Mouse (Mus musculus): ENCODE data around the gene Ier5.

Gene Ier5

DNA sequence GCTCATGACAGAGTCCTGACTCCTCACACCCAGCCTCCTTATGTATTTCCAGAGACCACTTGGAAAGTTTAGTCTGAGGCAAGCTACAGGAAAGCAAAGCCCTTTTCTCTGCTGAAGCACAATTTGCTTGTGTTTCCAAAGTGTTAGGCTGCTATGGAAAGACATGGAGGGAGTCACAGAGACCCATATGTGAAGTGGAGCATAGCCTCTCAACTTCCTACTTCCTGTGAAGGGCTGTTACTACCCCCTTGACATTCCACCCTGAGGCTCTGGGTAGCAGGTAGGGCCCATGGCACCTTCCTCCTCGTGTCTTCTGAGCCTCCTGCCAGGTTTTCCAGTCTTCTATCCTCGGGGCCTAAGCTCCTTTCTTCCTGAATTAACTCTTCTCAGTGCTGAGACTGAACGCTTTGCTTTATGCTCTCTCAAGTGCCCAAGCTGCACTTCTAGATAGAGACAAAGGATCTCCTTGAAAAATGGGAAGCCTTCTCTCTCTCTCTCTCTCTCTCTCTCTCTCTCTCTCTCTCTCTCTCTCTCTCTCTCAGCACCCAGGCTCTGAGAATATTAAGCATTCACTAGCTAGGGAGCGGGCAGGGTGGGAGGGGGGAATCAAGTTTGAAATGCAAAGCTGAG, 47.2 kb downstream of the Ier5 start:
- TF ChIP-seq NANOG (IDR thresholded peaks at IDR 0.05; ENCODE audit: borderline replicate concordance, low read length), result no peak
- TF ChIP-seq POU5F1 (IDR thresholded peaks at IDR 0.05; ENCODE audit: borderline replicate concordance, low read length), result no peak
- no peak for TF ChIP-seq CTCF (conservative IDR thresholded peaks at IDR 0.05; ENCODE audit: low read length)
- Histone ChIP-seq H3K27me3 (ENCODE audit: insufficient read depth, low read length) (0 out of 2 replicates have a peak, but pooled peaks cover 7% of the 10 kb centered on the region), H3K9me3 (ENCODE audit: low read length) (peaks cover 3% of the 10 kb centered on the region; the same call in 1 of the 2 replicates), H3K36me3 (ENCODE audit: insufficient read depth, low read length) (no peaks in the 10 kb centered on the region), H3K4me1 (replicated peaks; ENCODE audit: low read depth, low read length) (peaks cover 70% of the 10 kb centered on the region), H3K4me3 (replicated peaks; ENCODE audit: low read length) (no peak overlapping the region)

- peaks cover 3% of the 10 kb centered on the region; the same call in 1 of the 2 replicates for H3K9me3 ChIP-seq (ENCODE audit: low read length)
- TF ChIP-seq NANOG (IDR thresholded peaks at IDR 0.05; ENCODE audit: borderline replicate concordance, low read length), result no peak
- no peak for TF ChIP-seq CTCF (conservative IDR thresholded peaks at IDR 0.05; ENCODE audit: low read length)
- no peak for TF ChIP-seq POU5F1 (IDR thresholded peaks at IDR 0.05; ENCODE audit: borderline replicate concordance, low read length)
- H3K36me3 ChIP-seq (ENCODE audit: insufficient read depth, low read length), result no peaks in the 10 kb centered on the region
Measured at GRCm38 (mm10) chr1:155051701-155052127, 47.7 kb downstream of the Ier5 start.

GRCm38 (mm10) chr1:155050897-155051592, 48.4 kb downstream of the Ier5 start:
- peaks cover 58% of the 10 kb centered on the region for H3K4me1 ChIP-seq (replicated peaks; ENCODE audit: low read depth, low read length)
- H3K9me3 ChIP-seq (ENCODE audit: low read length), result peaks cover 3% of the 10 kb centered on the region; the same call in 1 of the 2 replicates
- H3K36me3 ChIP-seq (ENCODE audit: insufficient read depth, low read length), result no peaks in the 10 kb centered on the region
- TF ChIP-seq CTCF (conservative IDR thresholded peaks at IDR 0.05; ENCODE audit: low read length) (no peak), POU5F1 (IDR thresholded peaks at IDR 0.05; ENCODE audit: borderline replicate concordance, low read length) (no peak), NANOG (IDR thresholded peaks at IDR 0.05; ENCODE audit: borderline replicate concordance, low read length) (no peak)
- 0 out of 2 replicates have a peak, but pooled peaks cover 6% of the 10 kb centered on the region for H3K27me3 ChIP-seq (ENCODE audit: insufficient read depth, low read length)
- H3K4me3 ChIP-seq (replicated peaks; ENCODE audit: low read length), result no peak overlapping the region

More at GRCm38 (mm10) chr1:155051701-155052127, 47.7 kb downstream of the Ier5 start:
- Histone ChIP-seq H3K27me3 (ENCODE audit: insufficient read depth, low read length) (0 out of 2 replicates have a peak, but pooled peaks cover 6% of the 10 kb centered on the region), H3K4me3 (replicated peaks; ENCODE audit: low read length) (no peak overlapping the region), H3K4me1 (replicated peaks; ENCODE audit: low read depth, low read length) (peaks cover 64% of the 10 kb centered on the region)

- TF ChIP-seq POU5F1 (IDR thresholded peaks at IDR 0.05; ENCODE audit: borderline replicate concordance, low read length) (no peak), CTCF (conservative IDR thresholded peaks at IDR 0.05; ENCODE audit: low read length) (no peak), NANOG (IDR thresholded peaks at IDR 0.05; ENCODE audit: borderline replicate concordance, low read length) (no peak)
- Histone ChIP-seq H3K27me3 (ENCODE audit: insufficient read depth, low read length) (0 out of 2 replicates have a peak, but pooled peaks cover 6% of the 10 kb centered on the region), H3K4me3 (replicated peaks; ENCODE audit: low read length) (no peak overlapping the region), H3K36me3 (ENCODE audit: insufficient read depth, low read length) (no peaks in the 10 kb centered on the region), H3K9me3 (ENCODE audit: low read length) (peaks cover 3% of the 10 kb centered on the region; the same call in 1 of the 2 replicates), H3K4me1 (replicated peaks; ENCODE audit: low read depth, low read length) (peaks cover 49% of the 10 kb centered on the region)
Measured at GRCm38 (mm10) chr1:155050174-155050573, 49.3 kb downstream of the Ier5 start.

- 0 out of 2 replicates have a peak, but pooled peaks cover 6% of the 10 kb centered on the region for H3K27me3 ChIP-seq (ENCODE audit: insufficient read depth, low read length)
- peaks cover under 1% of the 10 kb centered on the region; the same call in 1 of the 2 replicates for H3K9me3 ChIP-seq (ENCODE audit: low read length)
- no peak overlapping the region for H3K4me3 ChIP-seq (replicated peaks; ENCODE audit: low read length)
- no peaks in the 10 kb centered on the region for H3K36me3 ChIP-seq (ENCODE audit: insufficient read depth, low read length)
- H3K4me1 ChIP-seq (replicated peaks; ENCODE audit: low read depth, low read length), result peaks cover 43% of the 10 kb centered on the region
- no peak for TF ChIP-seq NANOG (IDR thresholded peaks at IDR 0.05; ENCODE audit: borderline replicate concordance, low read length)
- peak; percentile 86 for TF ChIP-seq CTCF (conservative IDR thresholded peaks at IDR 0.05; ENCODE audit: low read length)
Measured at GRCm38 (mm10) chr1:155048947-155049346, 50.5 kb downstream of the Ier5 start.

All from E14TG2a.4 (cell line).